Mouse (Mus musculus) olfactory bulb, adult 2 months (tissue): ENCODE results near the gene Mief1. TPM values are rescaled to one million over a fixed set of nuclear protein-coding genes. Genes with fewer than 3 reads are reported as not detected.
A peak's percentile ranks its signal among the peaks of the same experiment; 100 is the strongest.

Source experiments
- H3K27ac ChIP-seq: fragments of 200-500 bp; 2 replicates; pipeline ENCODE4 v1.5.1; 2012; ENCODE audit warnings: low read depth, low read length; ENCODE audit not compliant: insufficient read depth
- H3K4me1 ChIP-seq: fragments of 200-500 bp; 2 replicates; pipeline ENCODE4 v1.6.1; 2012; ENCODE audit warnings: low read length; ENCODE audit not compliant: control insufficient read depth, insufficient read depth
- H3K4me3 ChIP-seq: fragments of 200-500 bp; 2 replicates; pipeline ENCODE4 v1.5.1; 2012; ENCODE audit warnings: mild to moderate bottlenecking, low read depth, low read length, moderate library complexity; ENCODE audit not compliant: insufficient read depth
- CTCF ChIP-seq: fragments of 200-500 bp; IDR thresholded peaks from 2 replicates; pipeline ENCODE4 v1.5.1; 2012; ENCODE audit warnings: low read depth, mild to moderate bottlenecking, low read length, moderate library complexity; ENCODE audit not compliant: insufficient read depth
- POLR2A ChIP-seq: fragments of 200-500 bp; IDR thresholded peaks from 2 replicates; pipeline ENCODE4 v1.6.1; 2012; ENCODE audit warnings: mild to moderate bottlenecking, low read depth, low read length, moderate library complexity; ENCODE audit not compliant: insufficient read depth
- WGBS: fragments of 180-500 bp; shearing (Covaris S2); methylation state at CpG from one replicate; pipeline ENCODE4 v1.1.7; 2018; 5-methylcytosine and 5-hydroxymethylcytosine counted together
- polyA plus RNA-seq: library from polyadenylated mRNA; stranded (reverse); fragments of >200 nt; gene quantifications from 2 replicates; pipeline ENCODE4 v1.2.4, GENCODE M21; 2012; ENCODE audit warnings: low replicate concordance; ENCODE audit not compliant: missing spikeins, insufficient read depth, insufficient read length

The Mief1 gene
- polyA plus RNA-seq, 1 experiment, result not detected

DNA sequence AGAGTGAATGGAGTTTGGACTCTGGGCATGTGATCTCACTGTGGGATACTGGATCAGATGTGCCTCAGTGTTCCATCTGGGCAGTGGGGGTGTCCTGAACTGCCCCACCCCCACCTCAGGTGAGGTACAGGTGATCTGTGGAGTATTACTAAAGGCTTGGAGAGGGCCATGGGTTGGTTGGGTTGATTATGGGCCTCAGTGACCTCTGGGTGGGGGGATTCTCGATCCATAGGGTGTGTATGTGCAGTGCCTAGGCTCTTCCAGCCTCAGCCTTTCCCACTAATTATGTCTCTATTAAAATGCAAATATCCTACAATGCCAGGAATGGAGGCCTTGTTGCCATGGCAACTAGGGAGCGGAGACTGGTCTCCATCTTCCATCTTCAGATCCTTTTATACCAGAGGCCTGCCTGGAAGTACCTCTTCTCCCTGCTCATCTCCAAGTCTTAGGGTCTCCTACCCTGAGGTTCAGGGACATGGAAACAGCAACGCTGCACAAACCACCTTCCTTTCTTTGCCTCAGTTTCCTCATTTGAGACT, 38.1 kb downstream of the Mief1 start:
- WGBS, result 55% methylated on average over 3 of the region's 3 CpGs
- TF ChIP-seq CTCF (no peak), POLR2A (no peak)
- Histone ChIP-seq H3K4me1 (peaks cover 7% of the 10 kb centered on the region), H3K27ac (no peak overlapping the region), H3K4me3 (no peak overlapping the region)

DNA sequence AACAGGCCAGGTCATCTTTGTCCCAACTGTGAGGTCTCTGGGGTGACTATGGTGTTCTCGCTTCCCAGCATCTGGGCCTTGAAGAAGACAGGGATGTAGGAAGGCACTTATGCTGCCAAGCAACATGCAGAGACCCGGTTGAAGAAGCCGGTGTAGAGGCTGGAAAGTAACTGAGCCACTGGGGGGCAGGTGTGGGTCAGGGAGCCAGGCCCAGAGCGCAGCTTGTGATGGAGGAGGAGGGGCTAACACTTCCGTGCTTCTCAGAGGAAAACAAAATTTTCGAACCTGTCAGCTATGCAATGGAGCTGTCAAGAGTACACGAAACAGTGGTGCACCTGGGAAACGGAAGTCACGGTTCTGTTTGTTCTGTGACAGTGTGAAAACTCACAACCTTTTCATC, 43.3 kb downstream of the Mief1 start:
- TF ChIP-seq CTCF (peak; percentile 31; the same call in 1 of the 2 replicates), POLR2A (no peak)
- Histone ChIP-seq H3K4me3 (no peak overlapping the region), H3K4me1 (peaks cover 35% of the 10 kb centered on the region), H3K27ac (peak overlapping the region; percentile 71)
- 25% methylated on average over 9 of the region's 9 CpGs for WGBS

DNA sequence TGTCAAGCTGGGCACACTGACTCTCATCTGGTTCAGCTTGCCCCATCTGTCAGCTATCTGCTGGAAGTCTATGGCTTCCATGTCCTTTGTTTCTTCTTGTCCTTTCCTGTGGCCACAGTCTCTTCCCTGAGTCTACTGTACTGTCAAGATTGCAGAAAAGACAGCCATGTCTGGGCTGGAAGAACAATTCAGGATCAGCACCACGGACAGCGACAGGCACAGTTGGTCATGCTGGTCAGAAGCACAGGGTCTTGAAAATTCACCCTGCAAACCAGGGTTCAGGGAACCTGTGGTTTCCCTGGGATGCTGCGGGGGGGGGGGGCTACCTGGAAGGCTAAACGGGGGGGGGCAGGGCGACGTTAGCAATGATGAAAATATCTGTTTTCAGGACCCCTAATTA, 43.8 kb downstream of the Mief1 start:
- no peak for TF ChIP-seq POLR2A
- no peak for TF ChIP-seq CTCF
- Histone ChIP-seq H3K4me1 (peaks cover 38% of the 10 kb centered on the region), H3K4me3 (no peak overlapping the region), H3K27ac (peak overlapping the region; percentile 98)
- WGBS, result 7% methylated on average over 6 of the region's 6 CpGs

DNA sequence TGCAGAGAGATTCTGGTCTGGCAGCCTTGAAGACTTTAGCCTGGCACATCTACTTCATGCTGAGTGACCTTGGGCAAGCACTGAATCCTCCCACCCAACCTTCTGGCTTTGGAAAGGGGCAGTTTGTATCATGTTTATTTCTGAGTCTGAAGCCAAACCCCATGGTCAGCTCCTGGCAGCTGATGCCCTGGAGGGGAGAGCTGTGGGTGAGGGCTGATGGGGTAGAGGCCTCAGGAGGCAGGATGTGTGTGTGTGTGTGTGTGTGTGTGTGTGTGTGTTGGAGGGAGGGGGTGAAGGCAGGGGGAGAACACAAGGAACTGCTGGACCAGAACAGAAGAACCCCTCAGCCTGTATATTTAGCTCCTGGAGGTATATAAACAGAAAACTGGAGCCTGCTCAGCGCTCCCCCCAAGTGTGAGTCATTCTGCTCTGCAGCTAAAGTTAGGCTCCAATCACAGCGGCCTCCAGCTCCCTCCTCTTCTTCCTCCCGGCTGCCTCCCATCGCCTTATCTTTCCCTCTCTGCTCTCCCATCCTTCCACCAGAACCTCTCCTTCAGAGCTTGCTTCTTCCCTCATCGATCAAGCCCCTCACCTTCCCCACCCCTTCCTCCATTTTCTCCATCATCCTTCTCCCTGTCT, 44.4 kb downstream of the Mief1 start:
- WGBS, result 25% methylated on average over 5 of the region's 5 CpGs
- Histone ChIP-seq H3K4me1 (peaks cover 44% of the 10 kb centered on the region), H3K27ac (peak overlapping the region; percentile 98), H3K4me3 (peak overlapping the region; percentile 48)
- TF ChIP-seq CTCF, result no peak
- peak; percentile 52; the same call in 1 of the 2 replicates for TF ChIP-seq POLR2A

DNA sequence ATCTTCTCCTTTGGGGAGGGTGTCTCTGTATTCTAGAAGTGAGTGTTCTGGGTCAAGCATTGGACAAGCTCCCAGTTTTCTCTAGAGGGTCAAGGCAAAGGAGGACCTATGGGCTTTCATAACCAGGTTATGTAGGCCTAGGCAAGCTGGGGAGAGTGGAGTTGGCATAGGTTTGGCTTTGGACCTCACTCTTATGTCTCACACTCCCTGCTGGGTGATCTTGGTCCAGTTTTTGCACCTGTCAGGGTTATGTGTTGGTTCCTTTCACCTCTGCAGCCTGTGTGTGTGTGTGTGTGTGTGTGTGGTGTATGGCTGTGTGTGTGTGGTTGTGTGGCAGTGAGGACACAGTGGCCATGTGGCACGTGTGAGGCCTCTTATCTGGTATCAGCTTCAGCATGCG, 45.2 kb downstream of the Mief1 start:
- Histone ChIP-seq H3K4me1 (peaks cover 50% of the 10 kb centered on the region), H3K4me3 (peak overlapping the region; percentile 48), H3K27ac (peak overlapping the region; percentile 97)
- TF ChIP-seq CTCF (no peak), POLR2A (no peak)
- 37% methylated on average over 2 of the region's 2 CpGs for WGBS

DNA sequence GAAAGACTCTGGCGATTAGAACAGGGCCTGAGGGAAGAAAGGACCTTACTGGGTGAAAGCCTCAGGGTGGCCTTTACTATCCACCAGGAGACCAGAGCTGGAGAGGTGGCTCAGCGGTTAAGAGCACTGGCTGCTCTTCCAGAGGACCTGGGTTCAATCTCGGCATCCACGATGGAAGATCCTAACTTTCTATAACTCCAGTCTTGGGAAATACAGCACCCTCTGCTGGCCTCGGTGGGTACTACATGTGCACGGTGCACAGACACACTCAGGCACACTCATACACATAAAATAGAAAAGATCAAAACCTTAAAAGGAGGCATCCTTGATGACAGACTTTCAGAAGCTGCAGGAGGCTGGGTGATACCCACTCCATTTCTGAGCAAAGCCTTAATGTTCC, 46.8 kb downstream of the Mief1 start:
- no peak overlapping the region for H3K4me3 ChIP-seq
- TF ChIP-seq CTCF, result peak; percentile 34; the same call in 1 of the 2 replicates
- TF ChIP-seq POLR2A, result no peak
- no peak overlapping the region for H3K27ac ChIP-seq
- peaks cover 64% of the 10 kb centered on the region for H3K4me1 ChIP-seq
- 20% methylated on average over 6 of the region's 6 CpGs for WGBS

DNA sequence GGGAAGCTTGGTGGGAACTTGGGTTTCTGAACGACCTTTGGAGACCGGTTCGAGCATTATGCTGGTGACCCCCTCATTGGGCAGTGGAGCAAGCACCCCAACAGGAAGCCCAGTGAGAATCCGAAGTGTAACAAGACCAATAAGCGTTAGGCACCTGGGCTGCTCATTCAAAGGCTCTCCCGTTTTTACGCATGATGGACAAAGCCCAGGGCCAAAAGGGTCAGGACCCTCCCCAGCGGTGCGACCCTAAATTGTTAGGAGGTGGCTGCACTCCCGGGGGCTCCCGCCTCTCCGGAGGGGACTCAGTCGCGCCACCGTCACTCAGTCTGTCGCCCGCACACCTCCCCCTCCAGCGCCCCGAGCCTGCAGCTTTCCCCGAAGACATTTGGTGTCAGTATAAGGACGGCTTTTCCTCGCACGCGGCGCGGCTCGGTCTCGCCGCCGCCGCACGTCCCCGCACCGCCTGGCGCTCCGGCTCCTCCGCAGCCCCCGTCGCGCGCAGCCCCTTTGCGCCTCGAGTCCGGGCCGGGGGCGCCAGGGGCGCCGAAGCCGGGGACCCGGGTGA, 53.1 kb downstream of the Mief1 start, which contains the start of gene Cacna1i:
Gene Cacna1i (plus strand): TSS at position 388 of the 565 bp plus-strand sequence.
- Histone ChIP-seq H3K4me3 (peak within 1 kb of the TSS; percentile 86), H3K4me1 (peaks cover 66% of the 10 kb centered on the region), H3K27ac (peak within 1 kb of the TSS; percentile 89)
- 0 out of 2 replicates have a peak, but pooled peaks have one; percentile 29 for TF ChIP-seq POLR2A
- TF ChIP-seq CTCF, result no peak
- 2% methylated on average over 49 of the region's 50 CpGs for whole genome bisulfite sequencing

DNA sequence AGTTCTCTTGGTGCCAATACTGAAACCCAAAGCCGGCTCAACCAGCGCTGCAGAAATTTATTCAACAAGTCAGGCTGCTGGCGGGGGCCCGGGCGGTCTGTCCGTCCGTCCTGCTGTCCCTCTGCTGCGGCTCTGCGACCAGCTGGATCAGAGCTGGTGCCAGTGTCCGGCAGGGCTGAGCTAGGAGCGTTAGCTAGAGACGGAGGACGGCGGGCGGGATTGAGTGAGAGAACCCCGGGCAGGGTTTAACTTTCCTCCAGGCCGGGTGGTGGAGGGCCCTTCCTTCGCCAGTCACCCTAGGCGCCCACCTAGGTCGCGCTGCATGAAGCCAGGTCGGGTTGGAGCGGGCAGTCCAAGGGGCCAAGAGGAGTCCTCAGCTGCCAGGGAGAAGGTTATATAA, 54.2 kb downstream of the Mief1 start:
- Histone ChIP-seq H3K4me3 (peak overlapping the region; percentile 86), H3K4me1 (peaks cover 62% of the 10 kb centered on the region), H3K27ac (peak overlapping the region; percentile 89)
- WGBS, result 3% methylated on average over 23 of the region's 23 CpGs
- TF ChIP-seq CTCF (no peak), POLR2A (no peak)

DNA sequence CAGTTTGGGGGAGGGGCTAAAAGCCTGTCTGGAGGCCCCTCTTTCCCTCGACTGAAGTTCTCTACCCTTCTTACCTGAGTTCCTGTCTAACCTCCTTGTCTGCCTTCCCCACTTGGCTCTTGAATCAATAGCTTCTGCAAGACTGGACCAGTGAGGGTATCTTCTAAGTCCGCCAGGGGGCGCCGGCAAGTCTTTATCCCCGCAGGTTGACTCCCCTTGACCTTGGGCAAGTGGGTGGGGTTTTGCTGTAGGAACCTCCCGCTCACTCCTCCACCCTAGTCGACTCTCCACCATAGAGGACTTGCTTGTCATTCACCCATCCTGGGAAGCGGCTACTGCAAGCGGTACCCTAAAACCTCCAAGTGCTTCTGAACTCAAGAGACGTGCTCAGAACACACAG, 55.6 kb downstream of the Mief1 start:
- TF ChIP-seq POLR2A, result no peak
- peak; percentile 71 for TF ChIP-seq CTCF
- peaks cover 56% of the 10 kb centered on the region for H3K4me1 ChIP-seq
- peak overlapping the region; percentile 89 for H3K27ac ChIP-seq
- peak overlapping the region; percentile 86 for H3K4me3 ChIP-seq
- 9% methylated on average over 10 of the region's 10 CpGs for WGBS
